In genomic region chr9:52160512-52160911, GRCm38 (mm10) we compare ENCODE assay signal across 10 mouse cellular contexts.
"Had no signal": no experiment of that assay in that cellular context is flagged by ENCODE, and none has a peak within 500 bp of the region (broad histone marks: within the 10 kb centered on the region; RNA-seq: fewer than 3 reads in every experiment).

No protein-coding gene starts in this region.

- DNase-seq: kidney, adult 8-10 months; kidney, postnatal 36 days; liver, embryonic 13.5 days; lung, adult 2 months; thymus, adult 2 months; thymus, postnatal 36 days had no signal

- H3K27me3 ChIP-seq: limb, embryonic 15.5 days; liver, embryonic 13.5 days; midbrain, embryonic 12.5 days; neural tube, embryonic 15.5 days had no signal

- H3K27ac ChIP-seq: limb, embryonic 15.5 days; liver, embryonic 13.5 days; midbrain, embryonic 12.5 days; neural tube, embryonic 15.5 days had no signal

- H3K4me2 ChIP-seq: limb, embryonic 15.5 days; liver, embryonic 13.5 days; midbrain, embryonic 12.5 days; neural tube, embryonic 15.5 days had no signal

- H3K36me3 ChIP-seq: limb, embryonic 15.5 days; liver, embryonic 13.5 days; neural tube, embryonic 15.5 days had no signal

- H3K4me3 ChIP-seq: limb, embryonic 15.5 days; liver, embryonic 13.5 days; midbrain, embryonic 12.5 days; myocyte; neural tube, embryonic 15.5 days had no signal

- H3K9ac ChIP-seq: limb, embryonic 15.5 days; liver, embryonic 13.5 days; midbrain, embryonic 12.5 days; neural tube, embryonic 15.5 days had no signal

- H3K9me3 ChIP-seq: limb, embryonic 15.5 days; liver, embryonic 13.5 days; midbrain, embryonic 12.5 days; neural tube, embryonic 15.5 days had no signal

- H3K4me1 ChIP-seq: limb, embryonic 15.5 days had no signal
